Mouse (Mus musculus) thymus, postnatal 4 days (tissue): Measurements from ENCODE around the gene Prim1.

ENCODE experiments used
- DNase-seq: peaks from one replicate; pipeline ENCODE4 v3.0.0; 2021

The Prim1 gene

GRCm38 (mm10) chr10:128015068-128015934, at the start of gene Prim1:
Prim1 (plus strand) TSS chr10:128015168.
- DNase-seq: peak; percentile 88

- no peak for DNase-seq
Observed at GRCm38 (mm10) chr10:127966506-127966905, 48.5 kb upstream of the Prim1 start.

- DNase-seq: no peak
Observed at GRCm38 (mm10) chr10:127969820-127970219, 45.1 kb upstream of the Prim1 start.

- DNase-seq: no peak
Observed at GRCm38 (mm10) chr10:127970359-127970831, 44.6 kb upstream of the Prim1 start.

GRCm38 (mm10) chr10:127971135-127971534, 43.8 kb upstream of the Prim1 start:
- DNase-seq: no peak

GRCm38 (mm10) chr10:127974062-127974461, 40.9 kb upstream of the Prim1 start:
- no peak for DNase-seq

GRCm38 (mm10) chr10:127975503-127975902, 39.5 kb upstream of the Prim1 start:
- DNase-seq: no peak

- DNase-seq: no peak
Observed at GRCm38 (mm10) chr10:127984650-127985049, 30.3 kb upstream of the Prim1 start.

GRCm38 (mm10) chr10:127985601-127986000, 29.4 kb upstream of the Prim1 start:
- no peak for DNase-seq

- DNase-seq: no peak
Observed at GRCm38 (mm10) chr10:127996690-127997089, 18.3 kb upstream of the Prim1 start.

- no peak for DNase-seq
Observed at GRCm38 (mm10) chr10:127998260-127998659, 16.7 kb upstream of the Prim1 start.

- no peak for DNase-seq
Observed at GRCm38 (mm10) chr10:128003281-128003801, 11.6 kb upstream of the Prim1 start.

GRCm38 (mm10) chr10:128004918-128005317, 10.1 kb upstream of the Prim1 start:
- no peak for DNase-seq

GRCm38 (mm10) chr10:128005479-128005878, 9.5 kb upstream of the Prim1 start:
- no peak for DNase-seq

- DNase-seq: no peak
Observed at GRCm38 (mm10) chr10:128007446-128007845, 7.5 kb upstream of the Prim1 start, which contains the start of gene Hsd17b6. Hsd17b6 (minus strand) TSS chr10:128007611.

- peak; percentile 86 for DNase-seq
Observed at GRCm38 (mm10) chr10:128008207-128008889, 6.6 kb upstream of the Prim1 start.

- no peak for DNase-seq
Observed at GRCm38 (mm10) chr10:128009735-128010134, 5.2 kb upstream of the Prim1 start.

- no peak for DNase-seq
Observed at GRCm38 (mm10) chr10:128022196-128022595, 7.2 kb downstream of the Prim1 start.

- DNase-seq: no peak
Observed at GRCm38 (mm10) chr10:128023496-128023895, 8.5 kb downstream of the Prim1 start.

GRCm38 (mm10) chr10:128029931-128030330, 15.0 kb downstream of the Prim1 start:
- DNase-seq: no peak

GRCm38 (mm10) chr10:128030860-128031259, 15.9 kb downstream of the Prim1 start:
- no peak for DNase-seq

GRCm38 (mm10) chr10:128036746-128037425, 21.9 kb downstream of the Prim1 start:
- no peak for DNase-seq

- no peak for DNase-seq
Observed at GRCm38 (mm10) chr10:128037921-128038320, 23.0 kb downstream of the Prim1 start.
